Mouse (Mus musculus) granulocyte monocyte progenitor cell, adult 5-6 weeks (primary cell): ENCODE results near the gene Thsd7b. TPM values are rescaled to one million over a fixed set of nuclear protein-coding genes. Genes with fewer than 3 reads are reported as not detected.
"Not testable (repeated sequence)": the region's sequence is repeated elsewhere in the genome, so short reads cannot be mapped to it uniquely, and the experiment has no call there.

Source experiments
- ATAC-seq: replicated peaks from 2 replicates; pipeline ENCODE4 v1.8.0; 2016; ENCODE audit warnings: mild to moderate bottlenecking, moderate TSS enrichment, inconsistent platforms; ENCODE audit not compliant: poor library complexity, severe bottlenecking
- total RNA-seq, 2 experiments: library from RNA; stranded (forward) in 1 of 2; stranded (reverse) in 1 of 2; fragments of 200-712, 200-1000 nt in 1 of 2; fragments of >200 nt in 1 of 2; fragmentation: Nextera tagmentation in 1 of 2; gene quantifications; 2 replicates each; pipeline ENCODE4 v1.2.3; 2014 to 2017

The Thsd7b gene
- total RNA-seq, 2 experiments from 2014 or later, result not detected

GRCm38 (mm10) chr1:129826927-129827326 is 553.8 kb downstream of the Thsd7b start:
- ATAC-seq, result peak; percentile 68

DNA sequence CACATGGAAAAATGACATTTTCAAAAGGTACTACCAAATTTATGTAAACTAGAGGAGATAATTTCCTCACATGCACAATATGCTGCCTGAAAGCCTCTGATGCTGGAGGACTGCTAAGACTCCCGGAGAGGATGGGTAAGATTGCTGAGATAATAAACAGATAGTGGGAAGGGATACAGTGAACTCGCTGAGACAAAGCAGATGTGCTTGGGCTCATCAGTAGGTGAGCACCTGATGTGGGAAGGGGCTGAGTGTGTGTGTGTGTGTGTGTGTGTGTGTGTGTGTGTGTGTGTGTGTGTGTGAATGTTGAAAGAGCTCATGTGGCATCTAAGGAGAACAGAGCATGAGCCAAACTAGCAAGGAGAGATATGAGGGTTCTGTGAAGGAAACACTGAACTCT is 564.2 kb downstream of the Thsd7b start:
- no peak for ATAC-seq

GRCm38 (mm10) chr1:129837776-129838175 is 564.7 kb downstream of the Thsd7b start:
- no peak for ATAC-seq

DNA sequence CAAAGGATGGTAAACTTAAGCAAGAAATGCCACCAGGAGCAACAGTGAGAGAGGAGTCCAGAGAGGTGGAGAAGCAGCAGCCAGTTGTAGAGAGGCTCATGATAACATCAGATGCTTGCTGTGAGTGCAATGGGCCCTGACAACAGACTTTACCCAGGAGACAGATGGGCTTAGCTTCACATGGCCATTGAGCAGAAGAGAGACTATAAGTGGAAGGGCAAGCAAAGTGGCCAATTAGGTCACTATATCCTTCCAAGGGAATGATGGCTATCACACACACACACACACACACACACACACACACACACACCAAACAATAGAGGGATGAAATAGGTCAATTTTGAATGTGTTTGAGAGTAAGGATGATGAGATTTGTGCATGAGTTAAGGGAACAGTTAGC is 565.4 kb downstream of the Thsd7b start:
- no peak for ATAC-seq

GRCm38 (mm10) chr1:129843416-129843815 is 570.3 kb downstream of the Thsd7b start:
- ATAC-seq, result peak; percentile 42; the same call in 1 of the 2 replicates

DNA sequence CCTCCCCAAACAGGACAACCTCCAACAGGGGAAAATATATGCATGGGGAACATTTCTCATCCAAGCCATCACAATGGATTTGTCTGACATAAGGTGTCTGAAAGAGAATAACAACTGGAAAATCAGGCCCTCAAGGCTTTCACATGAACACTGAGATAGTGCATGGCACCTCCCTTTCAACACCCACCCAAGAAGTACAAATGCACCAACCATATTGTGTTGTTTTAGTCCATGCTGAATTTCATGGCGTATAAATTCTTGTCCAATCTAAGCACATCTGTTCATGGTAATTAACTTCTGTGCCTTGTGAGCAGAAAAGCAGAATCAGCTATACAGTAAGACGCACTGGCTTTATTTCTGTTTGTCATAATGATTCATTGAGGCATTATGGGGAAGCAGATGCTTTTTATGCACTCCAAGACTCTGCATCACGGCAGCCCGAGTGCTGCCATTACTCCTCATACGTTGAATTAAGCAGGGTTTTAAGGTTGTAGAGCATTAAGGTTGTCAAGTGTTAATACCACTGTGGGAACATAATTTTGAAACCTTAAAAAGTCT is 577.0 kb downstream of the Thsd7b start:
- no peak for ATAC-seq

DNA sequence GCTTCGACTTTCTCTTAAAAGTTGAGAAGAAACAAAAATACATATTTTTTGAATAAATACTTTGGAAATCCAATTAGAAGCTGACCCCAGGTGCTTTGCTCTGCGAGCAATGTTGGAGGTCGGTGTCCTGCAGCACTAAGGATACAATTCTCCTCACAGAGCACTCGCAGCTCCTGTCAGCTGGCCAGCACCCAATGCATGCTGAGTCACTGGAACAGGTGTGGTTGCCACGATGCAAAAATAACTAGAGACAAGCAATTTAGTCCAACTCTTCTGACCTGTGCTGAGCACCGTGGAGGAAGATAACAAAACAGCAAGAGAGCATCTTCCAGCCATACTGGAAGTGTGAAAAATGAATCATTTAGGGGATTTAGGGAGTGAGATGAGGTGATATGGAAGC is 594.6 kb downstream of the Thsd7b start:
- ATAC-seq, result no peak

DNA sequence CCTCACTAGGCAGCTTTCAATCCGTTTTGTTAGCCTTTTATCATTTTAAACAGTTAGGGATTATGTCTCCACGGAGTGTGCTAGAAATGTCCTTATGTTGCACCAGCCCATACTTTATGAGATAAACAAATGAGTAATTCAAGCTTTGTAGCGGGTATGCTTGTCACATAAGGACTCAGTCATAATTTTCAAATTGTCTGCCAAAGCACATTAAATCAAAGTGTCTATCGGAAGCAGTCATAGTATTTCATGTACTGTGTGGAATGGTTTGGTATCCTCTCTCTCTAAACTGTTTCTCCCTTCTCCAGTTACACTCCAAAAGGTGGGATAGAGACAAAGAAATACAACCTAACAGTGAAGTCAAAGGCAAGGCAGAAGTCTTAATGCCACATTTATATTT is 601.3 kb downstream of the Thsd7b start:
- no peak for ATAC-seq

- ATAC-seq, result no peak
These were observed 614.8 kb downstream of the Thsd7b start for GRCm38 (mm10) chr1:129887861-129888260.

DNA sequence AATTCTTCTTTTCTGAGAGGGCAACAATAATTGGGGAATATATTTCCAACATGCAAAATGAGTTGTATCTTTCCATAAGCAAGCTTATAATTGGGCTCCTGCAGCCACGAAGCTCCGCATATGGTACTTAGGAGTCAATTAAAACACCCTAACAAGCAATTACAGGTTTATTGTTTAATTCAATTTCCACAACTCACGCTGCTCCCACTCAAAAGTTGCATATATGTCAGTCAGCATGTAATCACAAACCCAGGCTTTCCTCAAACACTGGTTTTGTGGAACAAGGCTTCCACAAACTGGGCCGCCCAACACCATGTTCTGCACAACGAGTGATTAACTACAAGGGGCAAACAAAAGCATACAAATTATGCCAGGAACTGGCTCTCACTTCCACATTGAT is 625.0 kb downstream of the Thsd7b start:
- ATAC-seq, result no peak

GRCm38 (mm10) chr1:129915484-129915883 is 642.4 kb downstream of the Thsd7b start:
- ATAC-seq, result no peak

- ATAC-seq, result no peak
These were observed 644.5 kb downstream of the Thsd7b start for GRCm38 (mm10) chr1:129917568-129917967.

DNA sequence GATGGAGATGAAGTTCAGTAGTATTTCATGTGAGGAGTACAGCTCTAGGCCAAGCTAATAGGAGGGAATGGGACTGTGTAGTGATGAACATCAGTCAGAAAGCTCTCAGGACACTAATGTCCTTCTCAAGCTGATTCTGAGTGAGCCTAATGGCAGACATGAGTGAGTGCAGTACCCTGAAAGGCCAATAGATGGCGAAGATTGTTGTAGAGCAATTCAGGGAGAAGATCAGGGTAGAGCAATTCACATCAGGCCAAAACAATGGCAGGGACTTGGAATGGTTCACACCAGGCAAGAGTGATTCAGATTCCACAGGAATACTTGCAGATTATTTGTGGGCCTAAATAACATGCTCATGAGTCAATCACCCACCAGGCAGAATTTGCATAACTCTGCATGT is 646.3 kb downstream of the Thsd7b start:
- ATAC-seq, result peak; percentile 74

DNA sequence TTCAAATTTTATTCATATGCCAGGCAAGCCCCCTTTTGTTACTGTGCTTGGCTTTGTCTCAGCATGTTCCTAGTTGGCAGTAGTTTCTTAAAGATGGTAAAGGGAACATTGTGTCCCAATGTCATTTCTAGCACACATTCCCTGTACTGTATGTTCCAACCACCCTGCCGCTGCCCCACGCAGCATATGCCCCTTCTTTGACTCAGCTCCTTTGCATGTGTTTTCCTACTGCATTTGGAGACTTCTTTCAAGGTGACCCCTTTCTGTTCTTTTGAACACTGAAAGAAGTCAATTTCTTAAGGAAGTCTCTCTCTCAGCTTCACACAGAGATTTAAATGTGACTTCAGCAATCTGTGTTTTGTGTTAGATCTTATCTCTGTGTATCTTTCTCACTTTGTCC is 657.9 kb downstream of the Thsd7b start:
- ATAC-seq, result no peak

DNA sequence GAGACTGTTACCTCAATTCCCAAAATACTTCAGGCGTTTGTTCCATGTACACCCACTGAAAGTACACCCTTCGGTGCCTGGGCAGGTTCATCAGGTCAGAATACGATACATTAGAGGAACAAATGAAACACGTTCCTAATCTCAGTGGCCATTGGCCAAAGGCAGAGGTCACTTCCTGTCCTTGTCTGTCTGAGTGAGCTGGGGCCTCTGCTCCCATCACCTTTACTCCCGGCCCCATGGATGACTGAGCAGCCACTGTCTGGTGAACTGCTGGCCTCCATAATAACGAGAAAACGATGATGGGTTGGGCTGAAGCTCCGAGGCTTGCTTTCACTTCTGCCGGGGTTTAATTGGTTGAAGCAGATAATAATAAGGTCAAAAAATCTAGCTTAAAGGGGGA is 670.0 kb downstream of the Thsd7b start:
- ATAC-seq, result no peak

DNA sequence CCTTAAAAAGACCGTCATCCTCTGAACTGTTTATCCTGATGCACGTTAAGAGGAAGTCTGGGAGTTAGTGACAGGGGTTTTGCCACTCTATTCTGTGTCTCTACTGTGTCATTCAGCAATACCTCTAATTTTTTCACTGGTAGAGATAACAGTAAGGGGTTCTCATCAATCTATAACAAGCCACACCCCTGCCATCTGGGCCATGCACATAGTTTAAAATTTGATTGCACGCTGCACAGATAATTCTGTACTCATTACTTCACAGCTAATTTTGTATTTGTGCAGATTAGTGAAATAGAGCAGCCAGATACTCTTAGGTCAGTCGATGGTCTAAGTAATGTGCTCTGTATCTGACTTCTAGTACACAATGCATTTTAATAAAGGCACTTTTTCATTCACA is 673.9 kb downstream of the Thsd7b start:
- ATAC-seq, result no peak

DNA sequence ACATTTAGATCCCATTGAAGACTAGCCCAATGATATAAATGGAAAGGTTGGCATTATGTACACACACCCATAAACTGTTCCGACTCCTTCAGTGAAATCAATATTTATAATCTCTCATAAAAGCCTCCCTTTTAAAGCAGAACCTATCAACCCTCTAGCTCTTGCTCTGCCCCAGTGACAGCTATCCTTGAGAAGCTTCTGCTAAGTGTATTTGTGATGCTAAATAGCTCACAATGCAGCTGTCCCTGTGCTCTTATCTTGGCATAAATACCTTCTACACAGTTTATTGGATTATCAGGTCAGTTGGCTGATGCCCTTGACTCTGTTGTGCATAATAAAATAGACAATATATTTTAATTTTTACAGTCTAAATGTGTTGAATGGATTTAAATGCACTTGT is 682.4 kb downstream of the Thsd7b start:
- no peak for ATAC-seq

- ATAC-seq, result no peak
These were observed 683.5 kb downstream of the Thsd7b start for GRCm38 (mm10) chr1:129956625-129957024.

GRCm38 (mm10) chr1:129959352-129959751 is 686.2 kb downstream of the Thsd7b start:
- ATAC-seq, result not testable (repeated sequence)

DNA sequence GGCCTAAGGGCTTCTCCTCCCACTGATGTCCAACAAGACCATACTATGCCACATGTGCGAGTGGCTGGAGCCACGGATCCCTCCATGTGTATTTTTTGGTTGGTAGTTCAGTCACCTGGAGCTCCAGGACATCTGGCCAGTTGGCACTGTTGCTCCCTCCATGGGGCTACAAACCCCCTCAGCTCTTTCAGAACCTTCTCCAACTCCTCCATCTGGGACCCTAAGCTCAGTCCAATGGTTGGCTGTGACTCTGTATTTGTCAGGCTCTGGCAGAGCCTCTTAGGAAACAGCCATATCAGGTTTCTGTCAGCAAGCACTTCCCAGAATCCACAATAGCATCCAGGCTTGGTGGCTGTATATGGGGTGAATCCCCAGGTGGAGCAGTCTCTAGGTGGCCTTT is 690.1 kb downstream of the Thsd7b start:
- no peak for ATAC-seq

GRCm38 (mm10) chr1:129989247-129989646 is 716.1 kb downstream of the Thsd7b start:
- not testable (repeated sequence) for ATAC-seq

DNA sequence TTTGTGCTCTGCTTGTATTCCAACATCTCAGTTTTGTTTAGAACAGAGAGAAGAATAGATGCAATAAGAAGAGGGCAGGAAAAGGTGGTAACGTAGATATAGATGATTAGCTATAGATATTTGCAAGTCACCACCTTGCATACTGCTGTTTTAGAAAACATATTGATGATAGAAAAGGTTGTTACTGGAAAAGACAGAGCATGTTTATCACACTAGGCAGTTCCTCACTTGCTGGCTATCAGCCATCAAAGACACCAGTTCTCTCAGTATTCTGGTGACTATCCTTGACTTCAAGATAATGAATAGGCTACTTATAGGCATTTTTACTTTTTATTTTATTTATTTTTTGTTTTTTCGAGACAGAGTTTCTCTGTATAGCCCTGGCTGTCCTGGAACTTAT is 717.7 kb downstream of the Thsd7b start:
- ATAC-seq, result no peak

- ATAC-seq, result no peak
These were observed 781.9 kb downstream of the Thsd7b start for GRCm38 (mm10) chr1:130055012-130055411.
